Mouse (Mus musculus) heart, postnatal 4 days (tissue): ENCODE results near the gene Cd81. TPM values are rescaled to one million over a fixed set of nuclear protein-coding genes. Genes with fewer than 3 reads are reported as not detected.

Experiments
- DNase-seq: peaks from one replicate; pipeline ENCODE4 v3.0.0; 2021
- total RNA-seq, 2 experiments: library from RNA; stranded (reverse); gene quantifications; 2 replicates each; pipeline ENCODE4 v1.2.3; 2021

Cd81 gene
- total RNA-seq, 2 experiments from 2014 or later, result 600 to 620 TPM

GRCm38 (mm10) chr7:143114773-143115172 is 62.2 kb downstream of the Cd81 start:
- no peak for DNase-seq

GRCm38 (mm10) chr7:143116521-143116920 is 64.0 kb downstream of the Cd81 start:
- no peak for DNase-seq

Other genes starting within 250 kb of the Cd81 start
- under 1 TPM in 1 of 2 experiments, not detected in 1; 0.14 TPM for gene Th, start 121.6 kb upstream of the Cd81 start, total RNA-seq
- gene Ascl2, start 83.5 kb upstream of the Cd81 start, total RNA-seq, result not detected
- under 1 TPM; 0.45 to 0.64 TPM for gene Tspan32, start 47.7 kb upstream of the Cd81 start, total RNA-seq
- 10 to 100 TPM; 32.6 to 33.9 TPM for gene Tssc4, start 16.5 kb downstream of the Cd81 start, total RNA-seq
- gene Trpm5, start 41.9 kb downstream of the Cd81 start, total RNA-seq, result under 1 TPM; 0.74 to 0.93 TPM
- 10 to 100 TPM; 51.7 to 55.3 TPM for gene Kcnq1, start 53.6 kb downstream of the Cd81 start, total RNA-seq